Mouse (Mus musculus) C3H10T1/2 (cell line): Measurements from ENCODE around the gene Olfr1324. TPM values are rescaled to one million over a fixed set of nuclear protein-coding genes. Genes with fewer than 3 reads are reported as not detected.

Experiments used
- polyA plus RNA-seq, 2 experiments: library from polyadenylated mRNA; unstranded; fragments of >200 nt; fragmentation: generic; extraction: Trizol; gene quantifications; one replicate each; pipeline ENCODE4 v1.2.1; 2012; ENCODE audit warnings: missing spikeins in 2 of 2

Olfr1324 gene
- not detected for polyA plus RNA-seq

GRCm38 (mm10) chrX:50428398-50428797 is at the start of gene Olfr1324:
Gene Olfr1324, minus strand, starts transcription at chrX:50428498.

